Mouse (Mus musculus) right cerebral cortex, postnatal 4 days (tissue): Measurements from ENCODE around the gene Krt25.

Experiments used
- DNase-seq: peaks from one replicate; pipeline ENCODE4 v3.0.0-alpha.2; 2022

Gene Krt25

GRCm38 (mm10) chr11:99322851-99323250 is at the start of gene Krt25:
Gene Krt25 (minus strand): TSS chr11:99322951.
- DNase-seq = no peak

DNA sequence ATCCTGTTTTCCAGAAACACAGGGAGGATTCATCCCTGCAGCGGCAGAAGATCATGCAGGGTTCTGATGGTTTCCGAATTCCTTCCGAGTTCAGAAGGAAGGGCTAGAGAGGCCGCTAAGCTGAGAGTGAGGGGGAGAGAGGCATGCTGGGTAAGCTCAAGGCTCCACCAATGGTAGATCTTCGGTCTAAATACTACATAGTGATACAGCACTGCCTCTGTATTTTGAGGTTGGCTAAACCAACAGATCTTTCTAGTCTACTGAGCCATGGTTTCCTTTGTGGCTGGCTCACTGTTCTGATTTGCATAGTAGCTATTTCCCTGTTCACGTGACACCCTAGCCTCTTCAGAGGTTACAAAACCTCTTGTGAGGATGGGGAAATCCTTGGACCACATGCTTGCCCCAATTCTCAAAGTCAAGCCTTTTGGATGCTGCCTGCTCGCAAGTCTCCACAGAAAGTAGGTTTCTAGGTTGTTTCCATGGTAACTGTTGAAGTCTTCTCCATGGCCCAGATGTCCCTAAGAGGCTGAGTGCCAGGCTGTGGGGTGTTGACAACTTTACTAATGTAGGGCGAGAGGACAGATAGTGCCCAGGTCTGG is 47.2 kb upstream of the Krt25 start:
- DNase-seq = peak; percentile 35

DNA sequence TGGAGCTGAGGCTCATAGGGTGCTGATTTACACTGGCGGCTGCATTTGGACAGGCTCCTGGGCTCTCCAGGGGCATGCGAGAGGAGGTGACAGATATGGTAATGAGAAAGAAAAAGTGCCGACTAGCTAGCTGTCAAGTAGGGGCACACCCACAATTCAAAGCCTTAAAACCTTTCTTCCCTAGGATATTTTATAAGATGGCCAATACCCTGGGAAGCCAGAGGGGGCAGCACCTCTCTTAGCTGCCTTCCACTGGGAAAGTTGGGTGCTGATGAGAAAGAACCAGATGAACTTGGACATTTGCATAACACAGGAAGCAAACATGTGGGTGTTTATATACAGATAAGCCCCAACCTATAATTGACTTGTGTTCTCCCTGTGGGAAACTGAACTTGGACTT is 46.5 kb upstream of the Krt25 start:
- peak; percentile 24 for DNase-seq

- no peak for DNase-seq
These were observed 44.0 kb upstream of the Krt25 start for GRCm38 (mm10) chr11:99366791-99367190.

DNA sequence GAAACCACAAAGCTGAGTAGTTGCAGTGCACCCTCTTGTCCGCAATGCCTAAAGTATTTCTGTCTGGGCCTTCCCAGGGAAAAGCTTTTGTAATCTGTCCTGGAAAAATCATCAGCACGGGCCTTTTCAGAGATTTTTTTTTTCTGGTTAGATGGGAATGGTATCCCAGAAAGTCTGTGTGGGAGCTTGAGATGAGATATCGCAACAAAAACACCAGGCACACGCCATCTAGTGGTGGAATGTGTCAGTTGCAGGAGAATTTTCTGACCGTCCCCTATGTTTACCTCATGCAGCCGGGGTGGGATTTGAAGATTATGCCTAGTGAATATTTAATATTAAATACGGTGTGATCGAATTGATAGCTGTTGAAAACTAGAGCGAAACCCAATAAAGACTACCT is 41.7 kb upstream of the Krt25 start:
- peak; percentile 13 for DNase-seq

GRCm38 (mm10) chr11:99361423-99361822 is 38.7 kb upstream of the Krt25 start:
- no peak for DNase-seq

- DNase-seq = no peak
These were observed 28.3 kb upstream of the Krt25 start, which contains the start of gene Krt27 for GRCm38 (mm10) chr11:99351004-99351403. Gene Krt27 (minus strand): TSS chr11:99351104.

DNA sequence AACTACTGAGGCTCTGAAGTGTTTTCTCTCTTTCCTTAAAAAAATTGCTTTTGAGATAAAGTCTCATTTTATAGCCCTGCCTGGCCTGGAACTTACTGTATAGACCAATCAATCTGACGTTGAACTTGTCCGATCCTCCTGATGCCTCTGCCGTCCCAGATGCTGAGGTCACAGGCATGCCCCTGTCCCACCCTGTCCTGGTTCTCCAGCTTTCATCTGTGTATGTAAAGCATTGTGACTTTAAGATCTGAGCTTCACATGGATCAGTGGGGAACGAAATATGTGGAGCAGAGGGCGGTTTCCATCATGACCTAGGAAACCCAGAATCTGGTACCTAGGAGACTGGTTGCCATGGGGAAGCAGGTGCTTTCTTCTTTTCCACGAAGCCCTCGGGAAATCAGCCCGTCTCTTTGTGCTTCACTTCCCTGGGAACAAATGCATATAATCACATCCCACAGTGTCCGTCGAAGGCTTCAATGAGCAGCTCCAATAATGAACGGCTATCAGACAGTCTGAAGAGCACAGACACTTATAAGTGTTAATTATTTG is 16.6 kb upstream of the Krt25 start:
- no peak for DNase-seq

DNA sequence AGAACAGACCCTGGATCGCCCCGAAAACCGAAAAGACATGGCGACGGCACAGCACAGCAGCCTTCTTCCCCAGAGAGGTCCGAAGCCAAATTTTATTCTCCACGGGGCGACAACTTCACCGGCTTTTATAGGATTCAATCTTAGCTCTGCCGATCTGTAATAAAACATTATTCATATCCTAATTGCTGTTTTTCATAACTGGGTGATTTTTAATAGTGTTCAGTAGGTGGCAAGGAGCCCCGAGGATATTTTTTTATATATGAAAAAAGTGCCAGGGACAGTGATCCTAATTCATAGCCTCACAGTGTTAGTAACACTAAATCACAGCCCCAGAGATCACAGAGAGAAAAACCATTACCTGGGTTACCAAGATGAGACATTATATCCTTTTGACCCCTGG is 15.1 kb upstream of the Krt25 start, which contains the start of gene Krt26:
Gene Krt26 (minus strand): TSS at position 101 of the 400 bp plus-strand sequence.
- DNase-seq = no peak

- no peak for DNase-seq
These were observed 10.7 kb upstream of the Krt25 start for GRCm38 (mm10) chr11:99333426-99333825.

DNA sequence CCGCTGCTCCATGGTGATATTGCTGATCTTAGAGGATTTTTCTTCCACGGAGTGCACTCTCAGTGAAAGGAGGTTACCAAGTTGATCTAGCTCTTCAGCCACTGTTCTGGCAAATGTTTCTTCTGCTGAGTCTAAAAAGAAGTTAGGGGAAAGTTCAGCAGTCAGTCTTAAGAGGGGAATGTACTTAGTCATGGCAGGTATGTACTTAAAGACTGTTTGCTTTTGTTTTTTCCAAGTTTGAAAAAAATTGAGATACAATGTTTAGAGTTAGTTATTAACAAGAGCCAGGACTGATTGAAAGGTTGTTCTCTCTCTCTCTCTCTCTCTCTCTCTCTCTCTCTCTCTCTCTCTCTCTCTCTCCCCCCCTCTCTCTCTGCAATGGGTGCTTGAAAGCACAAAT is 6.9 kb upstream of the Krt25 start:
- no peak for DNase-seq

DNA sequence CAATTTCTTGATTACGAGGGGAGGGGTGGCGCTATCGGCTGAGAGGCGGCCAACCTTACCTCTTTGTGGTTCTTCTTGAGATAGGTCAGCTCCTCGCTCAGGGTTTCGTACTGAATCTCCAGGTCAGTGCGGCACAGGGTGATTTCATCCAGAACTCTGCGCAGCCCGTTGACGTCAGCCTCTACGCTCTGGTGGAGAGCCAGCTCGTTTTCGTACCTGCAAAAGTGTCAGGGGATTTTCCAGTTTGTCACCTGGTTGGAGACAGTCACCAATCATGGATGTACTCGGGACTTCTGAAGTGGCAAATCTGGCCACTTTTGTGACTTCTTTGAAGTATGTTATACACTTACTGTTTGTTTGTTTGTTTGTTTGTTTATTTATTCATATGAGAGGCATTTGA is 1.7 kb downstream of the Krt25 start:
- DNase-seq = no peak

DNA sequence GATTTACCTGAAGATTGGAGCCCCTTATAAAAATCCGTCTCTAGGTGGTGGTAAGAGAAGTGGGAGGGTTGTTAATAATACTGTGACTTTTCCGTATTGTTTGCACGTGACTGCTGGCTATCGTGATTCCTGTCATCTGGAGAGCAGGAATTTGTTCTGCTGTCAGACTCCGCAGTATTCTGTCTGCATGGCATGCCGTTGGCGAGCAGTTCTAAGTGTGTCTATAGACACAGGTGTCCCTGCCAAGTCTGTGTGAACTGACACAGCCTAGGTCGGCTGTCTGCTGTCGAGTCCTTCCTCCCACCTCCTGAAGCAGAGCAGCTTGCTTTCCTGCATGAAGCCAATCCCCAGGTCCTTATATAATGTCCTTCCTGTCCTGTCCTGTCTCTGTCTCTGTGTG is 3.6 kb downstream of the Krt25 start:
- DNase-seq = no peak

GRCm38 (mm10) chr11:99316543-99316942 is 6.2 kb downstream of the Krt25 start:
- DNase-seq = no peak

DNA sequence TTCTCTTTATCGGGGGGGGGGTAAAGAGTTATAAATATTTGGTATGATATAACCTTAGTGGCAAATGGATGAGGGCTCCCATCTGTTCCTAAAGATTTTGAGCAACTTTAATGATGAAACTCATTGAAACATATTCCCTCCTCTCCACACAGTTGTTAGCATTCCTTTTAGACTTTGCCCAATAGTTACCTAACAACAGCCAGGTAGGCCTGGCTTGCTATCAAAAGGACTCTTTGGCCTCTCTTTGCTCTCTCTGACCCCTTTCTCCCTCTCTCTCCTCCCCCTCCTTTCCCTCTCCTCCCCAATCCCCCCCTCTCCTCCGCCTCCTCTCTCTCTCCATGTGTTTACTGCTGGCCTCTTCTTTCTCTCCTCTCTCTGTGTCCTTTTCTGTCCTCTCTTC is 8.2 kb downstream of the Krt25 start:
- DNase-seq = no peak

GRCm38 (mm10) chr11:99310882-99311281 is 11.9 kb downstream of the Krt25 start:
- no peak for DNase-seq

DNA sequence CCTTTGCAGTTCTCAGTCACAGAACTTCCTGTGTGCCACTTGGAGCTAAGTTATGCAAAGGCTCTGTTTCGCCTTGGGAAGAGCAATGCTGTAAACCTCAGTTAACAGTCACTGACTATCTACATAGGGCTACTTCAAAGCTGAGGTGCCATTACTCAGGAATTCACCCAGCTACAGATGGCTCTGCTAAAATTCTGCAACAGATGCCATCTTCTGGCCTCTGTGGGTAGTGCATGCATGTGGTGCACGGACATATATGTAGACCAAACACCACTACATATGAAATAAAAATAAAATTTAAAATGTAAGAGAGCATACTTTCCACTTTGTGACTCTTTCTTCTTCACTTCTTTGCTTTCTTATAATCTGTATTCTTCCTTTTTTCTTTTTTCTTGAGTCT is 15.2 kb downstream of the Krt25 start:
- DNase-seq = peak; percentile 68

GRCm38 (mm10) chr11:99295039-99295438 is 27.7 kb downstream of the Krt25 start:
- DNase-seq = no peak

GRCm38 (mm10) chr11:99292846-99293245 is 29.9 kb downstream of the Krt25 start:
- DNase-seq = peak; percentile 44

DNA sequence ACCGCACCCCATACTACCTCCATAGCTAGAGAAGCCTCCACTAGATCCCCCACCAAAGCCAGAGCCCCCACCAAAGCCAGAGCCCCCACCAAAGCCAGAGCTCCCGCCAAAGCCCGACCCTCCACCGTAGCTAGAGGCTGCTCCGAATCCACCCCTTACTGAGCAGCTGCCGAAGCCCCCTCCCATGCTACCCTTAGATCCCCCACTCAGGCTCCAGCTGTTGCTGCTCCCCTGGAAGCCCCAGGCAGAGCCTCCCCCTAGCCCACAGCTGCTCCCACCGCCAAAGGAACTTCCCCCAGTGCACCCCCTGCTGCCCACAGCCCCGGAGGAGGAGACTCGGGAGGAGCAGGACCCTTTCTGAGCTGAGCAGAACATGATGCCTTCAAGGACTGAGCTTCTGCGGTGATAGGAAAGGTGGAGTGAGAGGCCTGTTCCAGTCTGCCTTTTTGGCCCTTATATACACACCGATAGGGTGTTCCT is 37.9 kb downstream of the Krt25 start, which contains the start of gene Krt24:
Gene Krt24 (minus strand): TSS at position 430 of the 480 bp plus-strand sequence.
- no peak for DNase-seq

GRCm38 (mm10) chr11:99284011-99284410 is 38.7 kb downstream of the Krt25 start:
- no peak for DNase-seq

GRCm38 (mm10) chr11:99283334-99283733 is 39.4 kb downstream of the Krt25 start:
- no peak for DNase-seq

- DNase-seq = no peak
These were observed 41.6 kb downstream of the Krt25 start for GRCm38 (mm10) chr11:99281116-99281515.

GRCm38 (mm10) chr11:99279986-99280385 is 42.8 kb downstream of the Krt25 start:
- DNase-seq = no peak

- DNase-seq = no peak
These were observed 46.0 kb downstream of the Krt25 start for GRCm38 (mm10) chr11:99276786-99277185.
